Mouse (Mus musculus): ENCODE measurements around the gene Timp3.
A peak's percentile ranks its signal among the peaks of the same experiment; 100 is the strongest.
"Not testable (repeated sequence)": the region's sequence is repeated elsewhere in the genome, so short reads cannot be mapped to it uniquely, and the experiment has no call there.

The Timp3 gene

DNA sequence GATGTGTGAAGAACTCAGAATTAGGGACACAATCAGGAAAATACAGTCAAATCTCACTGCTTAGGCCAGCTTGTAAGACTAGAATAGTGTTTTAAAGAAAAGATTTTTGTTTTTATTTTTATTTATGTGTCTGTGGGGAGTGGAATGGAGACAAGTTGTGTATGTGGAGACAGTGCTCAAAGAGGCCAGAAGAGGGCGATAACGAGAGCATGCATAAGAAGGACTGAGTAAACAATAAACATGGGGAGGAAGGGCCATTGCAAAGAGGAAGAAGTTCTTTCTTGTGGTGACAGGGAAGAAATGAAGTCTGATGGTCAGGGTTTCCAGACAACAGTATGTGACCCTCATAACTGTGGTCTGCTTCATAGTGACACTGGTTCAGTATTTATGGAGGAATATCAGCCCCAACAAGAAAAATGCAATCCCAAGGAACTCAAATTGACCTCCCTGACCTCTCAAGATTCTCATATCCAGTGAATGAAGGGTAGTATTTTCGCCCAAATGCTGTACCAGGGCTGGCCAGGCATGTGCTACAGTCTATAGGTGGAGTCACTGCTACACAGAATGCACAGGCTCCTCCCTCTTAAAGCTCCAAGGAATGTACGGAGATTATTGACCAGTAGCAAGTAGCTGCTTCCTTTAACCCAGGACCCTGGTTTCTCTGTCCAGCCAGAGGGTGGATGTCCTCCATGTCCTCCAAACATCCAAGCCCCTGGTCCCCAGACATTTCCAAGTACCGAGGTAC, 56.8 kb downstream of the Timp3 start:
- no peak for DNase-seq

DNA sequence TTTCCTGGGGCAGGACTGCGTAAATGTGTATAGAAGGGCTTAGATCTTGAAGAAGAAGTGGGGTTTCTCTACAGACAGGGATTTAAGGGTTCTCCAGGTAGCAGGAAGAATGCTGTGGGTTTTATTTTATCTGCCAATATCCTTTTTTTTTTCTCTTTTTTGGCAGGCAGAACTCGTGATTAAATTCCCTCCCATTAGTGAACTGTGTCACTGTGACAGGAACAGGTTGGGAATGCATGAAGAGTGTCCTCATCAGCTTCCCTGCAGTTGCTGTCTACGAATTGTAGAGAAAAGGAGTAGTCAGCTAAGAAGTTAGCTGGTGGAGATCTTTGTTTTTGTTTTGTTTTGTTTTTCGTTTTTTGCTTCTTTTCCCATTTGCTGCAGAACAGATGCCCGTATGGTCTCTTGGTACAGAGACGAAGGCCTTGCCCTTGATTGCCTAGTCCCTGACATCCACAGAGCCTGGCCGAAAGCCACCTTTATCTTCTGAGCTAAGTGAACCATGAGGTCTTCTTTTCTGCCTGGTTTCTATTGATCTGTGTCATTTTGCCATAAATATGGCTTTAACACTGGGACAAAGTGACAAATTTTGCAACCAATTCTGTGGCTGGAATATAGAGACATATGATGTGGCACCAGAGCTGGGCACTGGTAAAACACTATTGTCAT, 58.3 kb downstream of the Timp3 start:
- no peak for DNase-seq

DNA sequence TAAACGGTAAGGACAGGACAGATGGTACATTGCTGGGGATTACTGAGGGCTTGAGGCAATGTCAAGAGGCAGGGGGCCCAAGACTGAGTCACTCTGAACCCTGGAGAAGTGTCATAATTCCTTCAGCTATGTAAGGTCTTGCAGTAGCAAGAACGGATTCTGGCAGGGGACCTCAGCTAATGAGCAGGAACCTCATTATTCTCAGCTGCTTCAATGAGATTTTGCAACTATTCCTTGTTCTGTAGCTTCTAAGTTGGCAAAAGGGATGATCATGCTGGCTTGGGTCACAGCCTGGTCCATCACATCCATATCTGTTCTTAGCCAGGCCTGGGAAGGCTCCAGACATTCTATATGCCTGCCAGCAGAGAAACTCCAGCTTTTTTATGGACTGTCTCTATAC, 59.0 kb downstream of the Timp3 start:
- DNase-seq, result peak; percentile 52

DNA sequence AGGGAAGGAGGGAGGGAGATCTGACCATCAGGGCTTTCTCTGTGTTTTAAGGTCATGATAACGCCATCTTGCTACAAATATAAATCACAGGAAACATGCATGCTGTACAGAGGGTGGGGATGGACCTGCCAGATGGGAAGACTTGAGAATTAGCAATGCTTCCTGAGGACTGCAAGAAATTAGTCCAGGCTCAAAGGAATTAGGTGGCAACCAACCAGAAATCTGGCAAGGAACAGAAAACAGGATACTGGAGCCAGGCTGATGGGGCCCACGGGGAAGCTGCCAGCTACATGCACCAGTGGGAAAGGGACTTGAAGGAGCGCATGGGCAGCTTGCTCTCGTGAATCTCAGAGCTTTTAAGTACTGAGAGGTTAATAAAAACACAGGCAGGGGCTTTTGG, 59.5 kb downstream of the Timp3 start:
- peak; percentile 70 for DNase-seq

DNA sequence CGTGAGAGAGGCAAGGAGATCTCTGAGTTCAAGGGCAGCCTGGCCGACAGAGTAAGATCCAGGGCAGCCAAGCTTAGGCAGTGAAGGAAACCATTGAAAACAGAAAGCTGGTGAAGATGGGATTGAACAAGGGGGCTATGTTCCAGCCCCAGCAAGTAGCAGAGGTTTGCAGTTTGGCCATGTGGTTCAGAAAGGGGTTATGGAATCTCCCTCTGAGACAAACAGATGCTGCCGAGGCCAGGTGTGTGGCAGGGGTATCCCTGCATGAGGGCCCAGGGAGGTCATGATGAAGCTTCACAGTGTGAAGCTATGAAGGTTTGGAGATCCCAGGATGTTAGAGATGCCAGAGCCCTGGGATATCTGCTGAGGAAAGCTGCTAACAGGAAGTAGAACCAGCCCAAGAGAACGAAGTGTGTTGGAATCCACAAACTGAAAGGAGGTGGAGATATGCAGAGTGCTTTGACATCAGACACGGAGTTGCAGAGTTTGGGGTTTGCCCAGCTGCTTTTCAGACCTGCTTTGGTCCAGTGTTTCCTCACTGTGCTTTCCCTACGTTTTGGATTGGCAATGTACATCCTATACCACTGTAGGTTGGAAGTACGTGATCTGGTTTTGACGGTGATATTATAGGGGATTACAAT, 63.6 kb downstream of the Timp3 start:
- DNase-seq, result no peak

DNA sequence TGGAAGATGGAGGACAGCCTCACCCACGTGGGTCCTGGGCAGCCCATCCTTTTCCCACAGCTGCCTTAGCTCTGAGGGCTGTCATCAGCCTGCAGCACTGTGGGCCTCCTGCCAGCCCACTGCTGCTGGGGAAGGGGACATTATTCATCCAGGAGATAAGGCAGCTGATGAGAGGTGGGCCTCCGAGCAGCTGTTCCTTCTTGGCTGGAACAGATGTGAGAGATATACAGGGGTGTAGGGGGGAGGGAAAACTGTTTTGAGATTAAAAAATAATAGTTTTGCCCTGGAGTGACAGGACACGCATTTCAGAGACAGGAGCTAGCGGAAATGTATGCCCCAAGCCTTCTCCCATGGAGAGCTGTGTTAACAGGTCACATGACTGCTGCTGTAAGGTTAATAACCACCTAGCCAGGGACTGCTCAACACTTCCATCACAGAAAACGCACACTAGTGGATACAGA, 65.5 kb downstream of the Timp3 start:
- DNase-seq, result no peak

DNA sequence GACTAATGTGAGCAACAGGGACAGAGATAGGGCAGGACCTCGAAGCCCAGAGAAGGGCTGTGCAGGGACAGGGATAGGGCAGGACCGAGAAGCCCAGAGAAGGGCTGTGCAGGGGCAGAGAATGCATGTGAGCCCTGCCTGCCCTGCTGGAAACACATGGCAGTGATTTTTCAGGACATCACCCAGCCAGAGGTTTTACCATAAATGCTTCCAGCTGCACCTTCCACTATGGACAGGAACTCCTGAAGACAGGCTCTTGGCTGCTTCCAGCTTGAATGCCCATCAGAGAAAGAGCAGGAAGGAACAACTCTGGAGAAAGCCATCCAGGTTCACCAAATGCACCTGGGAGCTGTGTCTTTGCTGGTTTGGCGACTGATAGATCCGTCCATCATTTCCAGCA, 67.2 kb downstream of the Timp3 start:
- DNase-seq, result no peak

DNA sequence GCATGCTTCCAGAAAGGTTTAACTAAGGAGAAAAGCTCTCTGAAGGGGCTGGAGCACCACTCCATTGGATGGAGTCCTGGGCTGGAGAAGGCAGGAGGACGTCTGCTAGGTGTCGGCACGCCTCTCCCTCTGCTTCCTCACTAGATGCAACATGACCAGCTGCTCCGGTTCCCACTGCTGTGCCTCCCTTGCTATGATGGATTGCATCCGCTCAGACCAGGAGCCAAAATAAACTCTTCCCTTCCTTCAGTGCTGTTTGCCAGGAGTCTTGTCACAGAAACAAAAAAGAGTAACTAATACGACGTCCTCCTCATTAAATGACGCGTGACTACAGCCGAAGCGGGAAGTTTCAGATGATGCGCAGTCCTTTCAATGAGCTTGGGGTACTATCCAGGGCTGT, 68.6 kb downstream of the Timp3 start:
- no peak for DNase-seq

DNA sequence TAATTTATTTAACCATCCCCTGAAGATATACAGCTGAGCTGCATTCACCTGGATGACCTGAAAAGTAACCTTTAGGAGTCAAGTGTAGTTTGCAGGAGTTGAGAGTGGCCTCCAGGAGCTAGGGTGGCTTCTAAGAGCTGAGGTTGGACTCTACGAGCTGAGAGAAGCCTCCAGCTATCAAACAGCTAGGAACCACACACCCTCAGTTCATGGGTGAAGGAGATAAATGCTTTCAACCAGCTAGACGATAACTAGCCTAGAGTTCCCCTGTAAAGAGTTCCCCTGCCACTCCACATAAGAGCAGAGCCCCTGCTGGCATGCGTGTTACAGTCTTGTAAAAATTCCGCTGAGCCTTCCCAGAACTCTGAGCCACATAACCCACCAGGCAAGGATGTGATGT, 69.2 kb downstream of the Timp3 start:
- no peak for DNase-seq

DNA sequence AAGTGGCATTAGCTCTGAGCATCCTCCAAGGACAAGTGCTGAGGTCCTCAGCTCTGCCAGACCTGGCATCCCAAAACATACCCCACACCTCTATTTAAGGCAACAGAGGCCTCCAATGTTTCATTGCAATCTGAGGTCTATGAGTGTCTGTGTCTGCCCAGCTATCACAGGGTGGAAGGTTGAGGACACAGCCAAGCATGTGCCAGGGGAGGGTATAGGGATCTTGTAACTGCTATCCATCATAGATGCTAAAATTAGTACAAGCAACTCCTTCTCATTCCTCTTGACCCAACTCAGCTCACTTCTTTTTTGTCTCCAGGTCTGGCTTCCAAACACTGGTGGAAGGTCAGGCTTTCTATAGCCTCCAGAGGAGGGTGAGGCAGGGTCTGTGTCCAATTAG, 71.4 kb downstream of the Timp3 start:
- no peak for DNase-seq

DNA sequence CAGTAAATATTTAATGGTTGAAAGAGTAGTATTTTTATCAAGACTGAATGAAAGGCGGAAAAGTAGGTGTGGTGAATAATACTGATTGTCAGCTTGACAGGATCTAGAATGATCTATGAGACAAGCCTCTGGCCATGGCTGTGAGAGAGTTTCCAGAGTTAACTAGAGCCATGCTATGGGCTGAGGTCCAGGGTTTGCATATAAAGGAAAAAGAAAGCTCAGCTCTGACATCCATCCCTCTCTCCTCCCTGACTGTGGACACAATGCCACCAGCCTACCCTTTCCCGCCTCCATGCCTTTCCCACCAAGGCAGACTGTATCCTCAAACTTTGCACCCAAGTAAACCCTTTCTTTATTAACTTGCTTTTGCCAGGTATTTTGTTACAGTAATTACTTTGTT, 73.9 kb downstream of the Timp3 start:
- DNase-seq, result no peak

DNA sequence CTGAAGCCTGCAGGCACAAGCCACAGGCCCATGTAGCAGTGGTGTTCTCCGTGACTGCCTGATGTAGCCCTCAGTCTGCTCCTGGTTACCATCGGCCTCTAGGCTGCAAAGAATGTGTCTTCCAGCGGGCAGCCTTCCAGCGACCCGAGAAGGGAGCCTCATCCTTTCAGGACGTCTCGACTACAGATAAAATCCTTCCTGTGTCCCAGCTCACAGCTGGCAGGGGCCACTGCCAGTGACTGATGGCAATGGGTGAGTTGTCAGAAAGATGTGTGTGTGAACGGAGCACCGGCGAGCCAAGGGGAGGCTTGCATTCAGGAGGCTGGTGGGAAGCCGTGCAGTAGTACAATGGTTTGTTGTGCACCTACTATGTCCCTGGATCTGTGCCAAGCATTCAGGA, 75.7 kb downstream of the Timp3 start:
- DNase-seq, result no peak

DNA sequence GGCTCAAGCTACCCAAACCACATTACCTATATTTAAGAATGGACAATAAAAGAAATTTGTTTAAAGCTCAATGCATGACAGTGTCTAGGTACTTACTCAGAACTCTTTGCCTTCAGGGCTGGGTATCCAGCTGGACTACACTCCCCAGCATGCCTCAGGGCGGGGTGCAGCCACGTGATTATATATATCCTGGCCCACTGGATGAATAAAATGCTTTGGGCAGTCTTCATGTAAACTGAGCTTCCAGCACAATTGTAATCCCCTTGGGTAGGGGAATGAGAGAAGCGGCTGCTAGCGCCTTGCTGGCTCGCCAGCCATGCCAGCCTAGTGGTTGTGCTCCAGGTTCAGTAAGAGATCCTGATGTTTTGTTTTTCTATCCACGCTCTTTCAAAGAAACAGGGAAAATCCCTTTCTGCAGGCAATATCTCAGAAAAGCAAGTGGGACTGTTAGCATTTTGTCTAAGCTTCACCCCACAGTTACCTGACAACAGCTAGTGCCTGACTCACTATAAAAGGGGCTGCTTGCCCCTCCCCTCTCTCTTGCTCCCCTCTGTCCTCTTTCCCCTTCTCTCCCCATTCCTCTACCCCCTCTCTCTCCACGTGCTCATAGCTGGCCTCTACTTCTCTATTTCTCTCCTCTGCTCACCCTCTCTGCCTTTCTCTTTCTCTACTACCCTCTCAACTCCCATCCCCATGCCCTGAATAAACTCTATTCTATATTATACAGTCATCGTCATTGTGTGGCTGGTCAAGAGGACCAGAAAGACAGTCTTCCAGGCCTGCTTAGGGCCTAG, 76.4 kb downstream of the Timp3 start:
- DNase-seq, result no peak

DNA sequence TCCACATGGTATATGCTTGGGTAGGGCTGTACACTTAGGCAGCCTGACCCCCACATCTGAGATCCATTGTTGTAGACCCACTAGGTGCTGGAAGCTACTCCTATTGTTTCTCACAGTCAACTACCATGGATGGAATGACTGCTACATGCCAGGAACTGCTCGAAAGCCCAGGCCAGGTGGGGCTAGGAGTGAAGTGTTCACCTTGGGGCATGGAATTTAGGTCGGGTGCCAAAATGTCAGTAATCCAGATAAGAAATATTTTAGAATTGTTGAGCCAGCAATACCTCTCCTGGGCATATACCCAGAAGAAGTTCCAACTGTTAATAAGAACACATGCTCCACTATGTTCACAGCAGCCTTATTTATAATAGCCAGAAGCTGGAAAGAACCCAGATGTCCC, 78.6 kb downstream of the Timp3 start:
- DNase-seq, result not testable (repeated sequence)

DNA sequence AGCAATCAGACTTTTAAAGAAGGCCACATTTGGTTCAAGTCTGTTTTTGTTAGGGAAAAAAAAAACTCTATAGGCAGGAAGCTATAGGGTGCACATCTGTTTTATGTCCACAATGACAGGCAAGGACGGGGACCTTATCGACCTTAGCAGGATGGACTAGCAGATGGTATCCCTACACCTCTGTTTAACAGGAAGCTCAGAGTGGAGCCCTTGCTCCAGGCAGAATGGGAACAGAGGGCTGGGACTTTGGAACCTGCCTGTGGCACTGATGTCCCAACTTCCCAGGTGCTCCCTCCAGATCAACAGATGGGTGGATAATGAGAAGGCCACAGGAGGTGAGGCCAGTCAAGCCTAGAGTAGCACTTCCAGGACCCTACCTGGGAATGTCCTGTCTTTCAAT, 80.5 kb downstream of the Timp3 start:
- DNase-seq, result no peak

DNA sequence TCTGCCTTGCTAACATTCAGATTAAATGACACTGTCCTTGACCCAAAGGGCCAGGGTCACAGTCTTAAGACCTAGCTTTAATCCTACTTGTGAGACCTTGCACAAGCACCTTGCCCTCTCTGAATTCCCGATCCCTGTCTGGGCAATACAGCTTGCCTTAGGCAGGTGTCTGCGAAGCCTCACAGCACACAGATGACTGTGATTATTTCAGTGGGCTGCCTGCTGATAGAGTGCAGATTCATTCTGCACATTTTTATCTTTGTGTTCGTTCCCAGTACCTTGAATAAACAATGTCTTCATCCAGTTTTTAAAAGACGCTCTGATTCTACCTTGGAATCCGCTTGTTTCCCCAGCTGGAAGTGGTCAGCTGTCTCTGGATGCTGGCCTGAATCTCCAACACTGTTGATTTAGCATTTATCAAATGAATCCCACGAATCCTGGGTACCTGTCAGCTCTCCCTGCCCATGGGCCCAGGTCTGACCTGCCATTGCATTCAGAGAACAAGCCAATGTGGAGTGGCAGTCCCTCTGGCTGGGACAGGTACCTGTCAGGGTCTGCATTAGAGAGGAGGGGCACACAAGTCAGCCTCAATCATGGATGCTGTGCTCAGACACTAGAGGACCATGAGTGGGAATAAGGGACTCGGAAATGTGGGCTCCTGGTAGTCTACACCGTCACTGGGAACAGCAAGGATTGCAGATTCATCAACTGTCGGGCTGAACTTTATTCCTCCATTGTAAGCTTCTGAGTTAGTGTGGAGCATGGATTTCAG, 81.2 kb downstream of the Timp3 start:
- no peak for DNase-seq

DNA sequence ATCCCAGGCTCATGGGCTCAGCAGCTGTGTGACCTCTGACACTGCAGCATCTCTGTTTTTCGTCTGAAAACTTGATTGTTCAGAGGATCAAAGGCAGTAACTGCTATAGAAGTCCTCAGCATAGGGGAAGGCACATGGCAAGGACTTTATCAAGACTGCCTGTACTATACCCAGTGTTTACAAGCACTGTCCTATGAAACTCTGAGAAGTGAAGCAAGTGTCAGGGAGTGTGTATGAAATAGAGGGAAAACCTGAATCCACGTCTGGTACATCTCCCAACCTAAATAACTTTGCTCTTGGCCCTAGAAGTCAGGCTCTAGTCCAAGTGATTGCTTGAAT, 81.7 kb downstream of the Timp3 start:
- no peak for DNase-seq

DNA sequence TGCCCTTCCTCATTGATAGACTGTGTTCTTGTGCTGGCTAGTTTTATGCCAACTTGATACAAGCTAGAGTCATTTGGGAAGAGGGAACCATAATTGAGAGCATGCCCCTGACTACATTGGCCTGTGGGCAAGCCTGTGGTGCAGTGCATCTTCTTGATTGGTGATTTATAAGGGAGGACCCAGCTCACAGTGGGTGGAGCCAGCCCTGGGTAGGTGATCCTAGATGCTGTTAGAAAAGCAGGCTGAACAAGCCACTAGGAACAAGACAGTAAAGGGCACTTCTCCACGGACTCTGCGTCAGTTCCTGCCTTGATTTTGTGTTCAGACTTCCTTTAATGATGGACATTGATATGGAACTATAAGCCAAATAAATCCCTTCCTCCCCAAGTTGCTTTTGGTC, 84.5 kb downstream of the Timp3 start:
- DNase-seq, result no peak

DNA sequence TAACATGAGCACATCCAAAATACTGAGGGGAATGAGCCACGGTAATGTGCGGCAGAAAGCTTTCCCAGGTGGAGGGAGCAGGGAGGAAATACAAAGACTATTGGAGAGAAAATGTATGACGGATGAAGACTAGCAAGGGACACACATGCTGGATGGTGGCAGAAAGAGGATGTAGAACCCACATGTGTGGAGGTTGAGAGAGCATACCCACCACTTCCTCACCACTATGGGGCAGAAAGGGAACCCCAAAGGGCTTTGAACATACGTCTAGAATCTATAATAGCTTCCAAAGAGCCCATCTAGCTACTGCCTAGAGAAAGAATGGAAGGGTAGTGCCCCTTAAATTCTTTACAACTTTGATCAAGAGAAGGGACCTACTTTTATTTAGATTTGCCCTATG, 85.5 kb downstream of the Timp3 start:
- DNase-seq, result no peak

DNA sequence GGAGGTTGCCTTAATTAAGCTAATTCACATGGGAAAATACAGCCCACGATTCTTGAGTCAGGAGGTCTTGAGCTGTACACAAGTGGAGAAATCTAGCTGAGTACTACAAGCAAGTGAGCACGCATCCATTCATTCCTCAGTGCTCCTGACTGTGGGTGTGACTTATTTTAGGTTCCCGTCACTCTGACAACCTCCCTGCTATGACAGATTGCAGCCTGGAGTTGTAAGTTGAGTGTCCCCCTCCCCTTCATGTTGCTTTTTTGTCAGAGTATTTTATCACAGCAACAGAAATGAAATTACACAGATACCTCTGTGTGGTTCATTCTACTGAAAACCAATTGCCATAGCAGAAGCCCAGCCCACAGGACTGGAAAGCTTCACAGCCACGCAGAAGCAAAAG, 86.1 kb downstream of the Timp3 start:
- no peak for DNase-seq

DNA sequence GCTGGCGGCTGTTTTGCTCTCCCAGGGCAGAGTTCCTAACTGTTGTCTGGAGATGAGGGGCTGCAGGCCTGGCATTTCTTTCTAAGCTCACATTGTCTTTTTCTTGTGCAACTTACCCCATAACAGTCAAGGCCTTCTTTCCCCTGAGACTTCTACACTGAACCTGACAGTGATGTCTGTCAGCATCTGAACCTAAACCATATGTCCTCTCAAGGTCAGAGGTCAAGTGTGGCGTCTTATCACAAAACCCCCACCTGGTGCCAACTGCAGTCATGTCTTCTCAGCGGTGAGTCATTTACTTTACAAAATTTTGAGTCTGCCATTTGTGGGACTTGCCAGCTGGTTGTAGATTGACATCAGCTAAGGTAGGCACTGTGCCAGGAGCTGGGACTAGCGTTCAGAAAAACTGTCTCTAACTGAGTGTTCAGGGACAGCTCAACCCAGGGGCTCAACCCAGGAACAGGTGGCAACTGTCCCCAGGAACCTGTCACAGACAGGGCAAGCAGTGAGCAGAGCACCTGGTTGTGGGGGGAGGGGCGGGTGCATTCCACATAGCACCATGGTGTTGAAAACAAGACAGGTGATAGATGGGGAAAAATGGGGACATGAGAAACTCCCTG, 87.8 kb downstream of the Timp3 start:
- DNase-seq, result peak; percentile 55

DNA sequence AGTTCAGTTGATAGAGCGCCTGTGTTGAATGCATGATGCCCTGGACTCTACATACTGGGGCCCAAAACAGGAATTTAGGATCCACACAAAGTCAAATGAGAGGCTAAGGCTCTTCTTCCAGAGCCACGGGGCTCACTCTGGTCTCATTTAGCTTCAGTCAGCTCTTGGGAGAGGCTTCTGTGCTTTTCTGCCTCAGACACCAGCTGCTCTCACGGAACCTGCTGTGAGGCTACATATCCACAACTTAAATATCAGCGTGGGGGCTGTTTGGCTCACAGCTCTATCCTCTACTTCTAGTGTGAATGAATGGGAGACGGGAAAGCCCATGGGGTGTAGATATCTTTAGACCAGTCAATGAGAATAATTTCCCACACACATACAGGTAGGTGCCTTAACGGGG, 88.6 kb downstream of the Timp3 start:
- no peak for DNase-seq

Data from cerebellum, adult 8-10 months (tissue).